Comparison of ENCODE assay signal across 8 mouse cellular contexts in genomic region chr11:74610545-74611176, GRCm38 (mm10). TPM values are rescaled to one million over a fixed set of nuclear protein-coding genes. Genes with fewer than 3 reads are reported as not detected.
A peak's percentile ranks its signal among the peaks of the same experiment; 100 is the strongest.
DNase-seq lines count a peak whose midpoint lies in the region; ATAC-seq and TF ChIP-seq lines count a peak whose summit lies in the region.

Rap1gap2 (minus strand) TSS chr11:74610915.

- no peak for TF ChIP-seq EP300 in heart, postnatal 0 days (IDR thresholded peaks at IDR 0.05; ENCODE audit: low read depth)

- TF ChIP-seq POLR2A in spleen, adult 2 months (IDR thresholded peaks at IDR 0.05; ENCODE audit: low read depth, low read length): no peak

- intact Hi-C loops in left cerebral cortex, postnatal 10 days (cut with DNase I): no loop called here

- no peak for TF ChIP-seq CTCF in spleen, adult 2 months (IDR thresholded peaks at IDR 0.05; ENCODE audit: extremely low read depth, insufficient read depth, insufficient read length, insufficient replicate concordance)
- no peak for TF ChIP-seq CTCF in heart, postnatal 0 days (IDR thresholded peaks at IDR 0.05; ENCODE audit: low read depth)

- DNase-seq in cerebellum, adult 9-10 months: no peak
- no peak for DNase-seq in spleen, adult 2 months (ENCODE audit: low read depth in 1 of 2, low spot score in 2 of 2)
- DNase-seq in spleen, adult 12 weeks (ENCODE audit: low spot score): no peak
- DNase-seq in heart, postnatal 0 days (ENCODE audit: low spot score): no peak
- peak in 1 of 2 experiments; percentile 49 for DNase-seq in left cerebral cortex, postnatal 10 days (ENCODE audit: extremely low spot score in 1 of 2, low spot score in 2 of 2)
- DNase-seq in ovary, postnatal 14 days (ENCODE audit: low spot score): no peak

- peak; percentile 49; the same call in 1 of the 2 replicates for ATAC-seq in cerebellum, adult (ENCODE audit: insufficient number of reproducible peaks, low FRiP score, low TSS enrichment)
- ATAC-seq in heart, postnatal 0 days (ENCODE audit: insufficient read depth, low read depth): no peak
- no peak for ATAC-seq in monocyte, adult 5-6 weeks (replicated peaks; ENCODE audit: insufficient number of reproducible peaks, low FRiP score, low TSS enrichment, poor library complexity, severe bottlenecking)

- peaks cover 3% of the 10 kb centered on the region; the same call in 1 of the 2 replicates for H3K4me1 ChIP-seq in spleen, adult 2 months (ENCODE audit: control insufficient read depth, insufficient read depth, insufficient read length)
- no peaks in the 10 kb centered on the region; the same call in 1 of the 2 replicates for H3K4me1 ChIP-seq in heart, postnatal 0 days (ENCODE audit: control insufficient read depth, insufficient read depth)

- H3K9me3 ChIP-seq in heart, postnatal 0 days (replicated peaks; ENCODE audit: control insufficient read depth, low read length): no peaks in the 10 kb centered on the region

- H3K36me3 ChIP-seq in spleen, adult 2 months (ENCODE audit: control insufficient read depth, insufficient read depth, low read length): no peaks in the 10 kb centered on the region
- H3K36me3 ChIP-seq in heart, postnatal 0 days (replicated peaks; ENCODE audit: control insufficient read depth, insufficient read depth, low read length): no peaks in the 10 kb centered on the region

- H3K27ac ChIP-seq in spleen, adult 2 months (ENCODE audit: insufficient read depth, low read length): no peak within 1 kb of the TSS
- H3K27ac ChIP-seq in heart, postnatal 0 days (ENCODE audit: low read depth): no peak within 1 kb of the TSS

- WGBS in spleen, adult 2 months: 4% methylated on average over 50 of the region's 50 CpGs
- 2% methylated on average over 46 of the region's 50 CpGs for WGBS in heart, postnatal 0 days

- no peak within 1 kb of the TSS for H3K9ac ChIP-seq in heart, postnatal 0 days (replicated peaks; ENCODE audit: low read depth, low read length)

- H3K4me2 ChIP-seq in heart, postnatal 0 days (ENCODE audit: low read depth, low read length): peak within 1 kb of the TSS; percentile 61

- peak within 1 kb of the TSS; percentile 6; the same call in 1 of the 2 replicates for H3K4me3 ChIP-seq in spleen, adult 2 months (ENCODE audit: extremely low read depth, insufficient read depth, insufficient read length)
- H3K4me3 ChIP-seq in heart, postnatal 0 days (ENCODE audit: low read depth, low read length): peak within 1 kb of the TSS; percentile 40

- H3K27me3 ChIP-seq in spleen, adult 2 months (ENCODE audit: control insufficient read depth, insufficient read depth, low read length): peaks cover 11% of the 10 kb centered on the region
- H3K27me3 ChIP-seq in heart, postnatal 0 days (ENCODE audit: control insufficient read depth, insufficient read depth, low read length): peaks cover 39% of the 10 kb centered on the region

RNA-seq across cellular contexts. Expression of gene Rap1gap2, which starts in this region (rescaled TPM):
- 11.3 and 13.2 TPM in 2 replicates for polyA plus RNA-seq in spleen, adult 2 months (2012; rRNA removed)
- total RNA-seq in heart, postnatal 0 days (2014; rRNA removed; ENCODE audit: low replicate concordance): 16.5 and 34.4 TPM in 2 replicates
- polyA plus RNA-seq in heart, postnatal 0 days (2015; fragmentation: Nextera tagmentation; extraction: Ambion mirVana): 3.8 and 5.6 TPM in 2 replicates
- 100 to 1,000 TPM; 135 to 139 TPM for total RNA-seq in left cerebral cortex, postnatal 10 days (2021)
- total RNA-seq in monocyte, adult 5-6 weeks (2017): 186 to 201 TPM (median 194 TPM) in 3 replicates
